Mouse (Mus musculus) c-Kit-positive CD71-negative TER-119-negative erythroid progenitor cells, embryonic 14.5 days (primary cell): Measurements from ENCODE around the gene Fam174b.

Source experiments
- DNase-seq: peaks from one replicate; pipeline ENCODE4 v3.0.0-alpha.2; 2013; ENCODE audit warnings: low read depth

Gene Fam174b

GRCm38 (mm10) chr7:73740111-73741035, at the start of gene Fam174b:
TSS of gene Fam174b (plus strand) at chr7:73740302.
- DNase-seq = peak; percentile 25

GRCm38 (mm10) chr7:73697092-73697491, 43.0 kb upstream of the Fam174b start:
- DNase-seq = peak; percentile 3

GRCm38 (mm10) chr7:73704305-73704704, 35.8 kb upstream of the Fam174b start:
- no peak for DNase-seq

- no peak for DNase-seq
These were observed 26.6 kb upstream of the Fam174b start for GRCm38 (mm10) chr7:73713506-73713905.

- no peak for DNase-seq
These were observed 24.0 kb upstream of the Fam174b start for GRCm38 (mm10) chr7:73715928-73716749.

GRCm38 (mm10) chr7:73716841-73717240, 23.3 kb upstream of the Fam174b start:
- DNase-seq = no peak

- no peak for DNase-seq
These were observed 22.1 kb upstream of the Fam174b start for GRCm38 (mm10) chr7:73718031-73718430.

GRCm38 (mm10) chr7:73718497-73719007, 21.6 kb upstream of the Fam174b start:
- DNase-seq = no peak

- no peak for DNase-seq
These were observed 19.1 kb upstream of the Fam174b start for GRCm38 (mm10) chr7:73721046-73721445.

GRCm38 (mm10) chr7:73721764-73722163, 18.3 kb upstream of the Fam174b start:
- DNase-seq = no peak

- no peak for DNase-seq
These were observed 10.2 kb upstream of the Fam174b start for GRCm38 (mm10) chr7:73729913-73730312.

GRCm38 (mm10) chr7:73730430-73731022, 9.6 kb upstream of the Fam174b start:
- no peak for DNase-seq

GRCm38 (mm10) chr7:73736046-73736445, 4.1 kb upstream of the Fam174b start:
- DNase-seq = no peak

GRCm38 (mm10) chr7:73741392-73741791, 1.3 kb downstream of the Fam174b start:
- DNase-seq = no peak

- no peak for DNase-seq
These were observed 1.7 kb downstream of the Fam174b start for GRCm38 (mm10) chr7:73741841-73742240.

- DNase-seq = no peak
These were observed 3.0 kb downstream of the Fam174b start for GRCm38 (mm10) chr7:73743144-73743543.

- DNase-seq = no peak
These were observed 3.8 kb downstream of the Fam174b start for GRCm38 (mm10) chr7:73743831-73744370.

- no peak for DNase-seq
These were observed 5.8 kb downstream of the Fam174b start for GRCm38 (mm10) chr7:73745903-73746302.

GRCm38 (mm10) chr7:73746836-73747235, 6.7 kb downstream of the Fam174b start:
- DNase-seq = no peak

GRCm38 (mm10) chr7:73747531-73747930, 7.4 kb downstream of the Fam174b start:
- DNase-seq = no peak

- DNase-seq = no peak
These were observed 8.5 kb downstream of the Fam174b start for GRCm38 (mm10) chr7:73748437-73749108.
